Mouse (Mus musculus): ENCODE data around the gene Adamts1. TPM values are rescaled to one million over a fixed set of nuclear protein-coding genes. Genes with fewer than 3 reads are reported as not detected.

Adamts1 gene
- polyA plus RNA-seq, 1 experiment from 2014 or later = 4.2 TPM

DNA sequence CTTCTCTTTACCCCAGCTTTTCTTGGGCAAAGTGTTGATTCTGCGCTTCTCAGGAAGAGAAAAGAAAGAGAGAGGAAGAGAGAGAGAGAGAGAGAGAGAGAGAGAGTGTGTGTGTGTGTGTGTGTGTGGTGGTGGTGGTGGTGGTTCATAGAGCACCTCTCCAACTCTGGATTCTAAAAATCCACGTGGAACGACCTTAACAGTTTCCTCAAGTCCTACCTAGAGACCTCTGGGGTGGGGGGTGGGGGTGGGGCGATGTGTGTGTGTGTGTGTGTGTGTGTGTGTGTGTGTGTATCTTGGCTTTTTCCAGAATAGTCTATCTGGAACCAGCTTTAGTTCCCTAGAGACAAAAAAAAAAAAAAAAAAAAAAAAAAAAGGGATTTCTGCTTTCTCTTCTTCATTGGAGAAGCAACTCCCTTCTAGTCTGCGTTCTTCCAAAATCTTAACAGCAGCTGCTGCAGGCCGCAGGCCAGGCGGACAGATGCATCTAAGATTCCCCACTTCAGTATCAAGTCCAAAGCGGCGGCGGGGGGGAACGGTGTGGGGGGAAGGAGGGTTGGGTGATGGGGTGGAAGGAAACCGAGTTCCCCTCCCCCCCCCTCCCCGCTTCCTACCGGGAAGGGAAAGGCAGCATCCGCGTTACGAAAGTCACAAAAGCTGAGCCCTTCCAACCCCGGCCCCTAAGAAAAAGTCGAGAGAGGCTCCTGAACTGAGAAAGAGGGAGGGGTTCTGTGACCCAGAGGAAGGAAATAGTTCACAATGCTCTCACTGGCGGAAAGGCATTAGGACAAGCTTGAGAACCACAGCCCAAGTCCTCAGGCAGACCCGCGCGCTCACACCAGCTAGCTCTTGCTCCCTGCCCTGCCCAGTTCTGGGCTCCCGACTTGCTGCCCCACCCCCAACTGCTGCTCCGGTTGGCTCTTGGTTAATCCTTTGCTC, 969 bp upstream of the Adamts1 start:
- Histone ChIP-seq H3K27me3 (ENCODE audit: control insufficient read depth, insufficient read depth, low read length) (peaks cover 13% of the 10 kb centered on the region), H3K27ac (replicated peaks; ENCODE audit: low read depth, low read length) (peak overlapping the region; percentile 57; the same call in 1 of the 2 replicates), H3K4me3 (replicated peaks; ENCODE audit: low read depth, low read length) (peak overlapping the region; percentile 48), H3K9me3 (ENCODE audit: control insufficient read depth, low read length) (no peaks in the 10 kb centered on the region), H3K9ac (replicated peaks; ENCODE audit: low read length) (peak overlapping the region; percentile 20), H3K36me3 (ENCODE audit: control insufficient read depth, insufficient read depth, low read length) (no peaks in the 10 kb centered on the region), H3K4me2 (ENCODE audit: low read length) (peak overlapping the region; percentile 100), H3K4me1 (ENCODE audit: control insufficient read depth, insufficient read depth, low read length) (peaks cover 6% of the 10 kb centered on the region; the same call in 1 of the 2 replicates)
- ATAC-seq (ENCODE audit: low FRiP score, low TSS enrichment) (no peak), DNase-seq (peak; percentile 57)
- 1% methylated on average over 25 of the region's 25 CpGs for WGBS

DNA sequence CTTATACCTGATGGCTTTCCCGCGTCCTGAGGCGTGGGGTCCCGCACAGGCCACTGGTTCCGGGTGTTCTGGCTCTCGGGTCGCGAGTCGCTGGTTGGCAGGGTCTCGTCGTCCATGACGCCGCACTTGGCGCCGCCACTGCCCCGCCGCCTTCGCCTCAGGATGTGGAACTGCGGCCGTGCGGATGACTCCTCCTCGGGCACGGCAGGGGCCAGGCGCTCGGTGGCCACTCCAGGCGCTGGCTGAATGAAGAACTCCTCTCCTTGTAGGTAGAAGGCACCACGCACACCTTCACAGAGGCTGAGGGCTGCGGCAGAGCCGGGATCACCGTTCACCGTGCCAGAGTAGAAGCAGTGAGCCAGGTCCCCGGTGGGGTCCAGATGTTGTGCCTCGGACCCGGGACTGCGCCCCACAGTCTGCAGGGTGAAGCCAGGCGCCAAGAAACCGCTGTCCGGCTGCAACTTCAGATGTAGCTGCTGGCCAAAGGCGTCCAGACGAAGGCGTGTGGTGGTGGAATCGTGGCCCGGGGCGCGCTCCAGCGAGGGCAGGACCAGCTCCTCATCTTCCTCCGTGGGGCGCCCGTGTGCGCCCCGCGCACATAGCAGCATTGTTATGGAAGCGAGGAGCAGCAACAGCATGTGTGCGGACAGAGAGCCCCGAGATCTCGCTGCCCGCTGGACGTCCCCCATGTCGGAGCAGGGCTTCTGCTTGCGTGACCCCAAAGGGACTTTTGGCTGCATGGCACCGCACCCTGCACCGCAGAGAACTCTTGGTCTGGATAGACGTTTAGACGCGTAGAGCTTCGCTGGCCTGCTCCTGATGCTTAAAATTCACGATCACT, 722 bp downstream of the Adamts1 start:
- peaks cover 13% of the 10 kb centered on the region for H3K27me3 ChIP-seq (ENCODE audit: control insufficient read depth, insufficient read depth, low read length)
- no peak overlapping the region for H3K27ac ChIP-seq (replicated peaks; ENCODE audit: low read depth, low read length)
- ATAC-seq (ENCODE audit: low FRiP score, low TSS enrichment) (peak; percentile 21; the same call in 1 of the 2 replicates), DNase-seq (peak; percentile 65)
- peaks cover 6% of the 10 kb centered on the region; the same call in 1 of the 2 replicates for H3K4me1 ChIP-seq (ENCODE audit: control insufficient read depth, insufficient read depth, low read length)
- peak overlapping the region; percentile 45 for H3K9ac ChIP-seq (replicated peaks; ENCODE audit: low read length)
- under 1% methylated on average over 67 of the region's 67 CpGs for WGBS
- H3K36me3 ChIP-seq (ENCODE audit: control insufficient read depth, insufficient read depth, low read length) = no peaks in the 10 kb centered on the region
- H3K4me2 ChIP-seq (ENCODE audit: low read length) = peak overlapping the region; percentile 100
- no peaks in the 10 kb centered on the region for H3K9me3 ChIP-seq (ENCODE audit: control insufficient read depth, low read length)
- H3K4me3 ChIP-seq (replicated peaks; ENCODE audit: low read depth, low read length) = peak overlapping the region; percentile 48

DNA sequence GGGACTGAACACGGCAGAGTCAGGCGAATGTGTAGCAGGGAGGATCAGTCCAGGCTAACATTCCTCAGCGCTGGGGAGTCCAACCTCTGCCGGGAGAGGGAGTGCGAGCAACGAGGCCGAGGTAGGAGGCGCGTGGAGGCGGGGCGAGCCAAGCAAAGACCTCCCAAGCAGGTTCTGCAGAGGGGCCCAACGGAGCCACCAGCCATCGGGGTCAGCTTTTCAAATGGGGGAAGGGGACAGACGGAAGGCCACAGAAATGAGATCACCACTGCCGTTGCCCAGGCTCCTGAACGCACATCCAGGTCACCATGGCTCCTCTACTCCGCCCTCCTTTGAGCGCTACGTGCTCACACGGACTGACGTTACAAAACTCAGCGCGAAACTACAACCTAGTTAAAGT, 1.7 kb downstream of the Adamts1 start:
- 0% methylated on average over 23 of the region's 23 CpGs for WGBS
- peaks cover 6% of the 10 kb centered on the region; the same call in 1 of the 2 replicates for H3K4me1 ChIP-seq (ENCODE audit: control insufficient read depth, insufficient read depth, low read length)
- peak overlapping the region; percentile 100 for H3K4me2 ChIP-seq (ENCODE audit: low read length)
- ATAC-seq (ENCODE audit: low FRiP score, low TSS enrichment) = peak; percentile 73
- H3K4me3 ChIP-seq (replicated peaks; ENCODE audit: low read depth, low read length) = peak overlapping the region; percentile 48
- peak overlapping the region; percentile 41; the same call in 1 of the 2 replicates for H3K27ac ChIP-seq (replicated peaks; ENCODE audit: low read depth, low read length)
- H3K27me3 ChIP-seq (ENCODE audit: control insufficient read depth, insufficient read depth, low read length) = peaks cover 13% of the 10 kb centered on the region
- H3K36me3 ChIP-seq (ENCODE audit: control insufficient read depth, insufficient read depth, low read length) = no peaks in the 10 kb centered on the region
- peak; percentile 84 for DNase-seq
- H3K9me3 ChIP-seq (ENCODE audit: control insufficient read depth, low read length) = no peaks in the 10 kb centered on the region
- H3K9ac ChIP-seq (replicated peaks; ENCODE audit: low read length) = peak overlapping the region; percentile 45

DNA sequence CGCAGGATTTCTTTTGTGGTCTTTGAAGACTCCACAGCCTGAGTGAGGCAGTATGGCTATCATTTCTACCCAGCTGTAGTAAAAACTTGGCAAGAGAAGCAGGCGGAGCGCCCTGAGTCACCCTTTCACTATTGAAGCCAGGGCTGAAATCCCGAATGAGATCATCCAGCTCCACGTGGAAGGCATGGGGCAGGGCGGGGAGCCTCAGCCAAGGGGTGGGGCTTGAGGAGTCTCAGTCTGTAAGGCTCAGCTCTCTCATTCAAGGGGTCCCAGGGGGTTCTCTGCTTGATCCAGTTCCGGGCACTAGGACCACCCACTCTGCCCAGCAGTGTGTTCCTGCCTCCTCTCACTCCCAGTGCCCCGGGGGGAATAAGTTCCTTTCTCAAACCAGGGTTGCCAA, 2.2 kb downstream of the Adamts1 start:
- Histone ChIP-seq H3K27me3 (ENCODE audit: control insufficient read depth, insufficient read depth, low read length) (peaks cover 13% of the 10 kb centered on the region), H3K4me3 (replicated peaks; ENCODE audit: low read depth, low read length) (peak overlapping the region; percentile 48), H3K4me1 (ENCODE audit: control insufficient read depth, insufficient read depth, low read length) (peaks cover 6% of the 10 kb centered on the region; the same call in 1 of the 2 replicates), H3K36me3 (ENCODE audit: control insufficient read depth, insufficient read depth, low read length) (no peaks in the 10 kb centered on the region), H3K27ac (replicated peaks; ENCODE audit: low read depth, low read length) (no peak overlapping the region), H3K9ac (replicated peaks; ENCODE audit: low read length) (peak overlapping the region; percentile 45), H3K9me3 (ENCODE audit: control insufficient read depth, low read length) (no peaks in the 10 kb centered on the region), H3K4me2 (ENCODE audit: low read length) (peak overlapping the region; percentile 100)
- DNase-seq (peak; percentile 82), ATAC-seq (ENCODE audit: low FRiP score, low TSS enrichment) (peak; percentile 78)
- WGBS = 2% methylated on average over 8 of the region's 8 CpGs

DNA sequence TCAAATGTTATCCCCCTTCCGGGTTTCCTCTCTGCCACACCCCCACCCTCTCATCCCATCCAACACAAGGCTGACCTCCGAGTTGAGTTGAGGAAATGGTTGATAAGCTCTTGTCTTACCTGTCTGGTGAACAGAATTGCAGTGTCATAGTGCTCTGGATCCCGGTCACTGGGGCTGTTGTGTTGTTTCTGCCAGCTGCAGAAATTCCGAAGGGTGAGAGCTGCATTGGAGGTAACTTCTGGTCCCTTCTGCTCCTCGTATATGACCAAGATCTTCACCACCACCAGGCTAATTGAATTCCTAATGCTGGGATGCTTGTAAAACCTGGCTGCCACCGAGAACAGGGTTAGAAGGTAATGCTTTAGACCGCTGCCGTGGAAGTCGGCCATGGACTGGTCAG, 2.9 kb downstream of the Adamts1 start:
- H3K4me1 ChIP-seq (ENCODE audit: control insufficient read depth, insufficient read depth, low read length) = peaks cover 6% of the 10 kb centered on the region; the same call in 1 of the 2 replicates
- H3K27ac ChIP-seq (replicated peaks; ENCODE audit: low read depth, low read length) = no peak overlapping the region
- no peak overlapping the region for H3K4me3 ChIP-seq (replicated peaks; ENCODE audit: low read depth, low read length)
- DNase-seq (no peak), ATAC-seq (ENCODE audit: low FRiP score, low TSS enrichment) (no peak)
- no peak overlapping the region for H3K9ac ChIP-seq (replicated peaks; ENCODE audit: low read length)
- 81% methylated on average over 9 of the region's 9 CpGs for WGBS
- H3K27me3 ChIP-seq (ENCODE audit: control insufficient read depth, insufficient read depth, low read length) = peaks cover 11% of the 10 kb centered on the region
- H3K4me2 ChIP-seq (ENCODE audit: low read length) = peak overlapping the region; percentile 100; the same call in 1 of the 2 replicates
- H3K9me3 ChIP-seq (ENCODE audit: control insufficient read depth, low read length) = no peaks in the 10 kb centered on the region
- H3K36me3 ChIP-seq (ENCODE audit: control insufficient read depth, insufficient read depth, low read length) = no peaks in the 10 kb centered on the region

DNA sequence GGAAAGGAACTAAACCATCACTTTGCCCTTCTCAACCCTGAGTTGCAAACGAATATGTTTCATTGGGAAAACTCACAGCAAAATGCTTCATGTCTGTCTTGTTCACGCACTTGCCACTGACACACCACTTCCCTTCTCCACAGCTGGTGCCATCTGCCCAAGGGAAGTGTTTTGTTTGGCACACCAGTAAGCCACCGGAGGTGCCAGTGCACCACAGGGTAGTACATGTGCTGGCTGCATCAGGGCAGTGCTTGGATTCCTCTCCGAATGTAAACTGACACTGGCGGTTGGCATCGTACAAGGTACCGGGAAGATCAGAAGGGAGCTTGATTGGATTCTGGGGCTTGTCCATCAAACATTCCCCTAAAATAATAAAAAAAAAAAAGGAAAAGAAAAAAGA, 4.6 kb downstream of the Adamts1 start:
- H3K36me3 ChIP-seq (ENCODE audit: control insufficient read depth, insufficient read depth, low read length) = no peaks in the 10 kb centered on the region
- DNase-seq (no peak), ATAC-seq (ENCODE audit: low FRiP score, low TSS enrichment) (no peak)
- no peaks in the 10 kb centered on the region; the same call in 1 of the 2 replicates for H3K27me3 ChIP-seq (ENCODE audit: control insufficient read depth, insufficient read depth, low read length)
- no peak overlapping the region for H3K9ac ChIP-seq (replicated peaks; ENCODE audit: low read length)
- H3K27ac ChIP-seq (replicated peaks; ENCODE audit: low read depth, low read length) = no peak overlapping the region
- 97% methylated on average over 7 of the region's 7 CpGs for WGBS
- H3K4me3 ChIP-seq (replicated peaks; ENCODE audit: low read depth, low read length) = no peak overlapping the region
- no peaks in the 10 kb centered on the region for H3K9me3 ChIP-seq (ENCODE audit: control insufficient read depth, low read length)
- H3K4me2 ChIP-seq (ENCODE audit: low read length) = no peak overlapping the region
- H3K4me1 ChIP-seq (ENCODE audit: control insufficient read depth, insufficient read depth, low read length) = peaks cover 6% of the 10 kb centered on the region; the same call in 1 of the 2 replicates

DNA sequence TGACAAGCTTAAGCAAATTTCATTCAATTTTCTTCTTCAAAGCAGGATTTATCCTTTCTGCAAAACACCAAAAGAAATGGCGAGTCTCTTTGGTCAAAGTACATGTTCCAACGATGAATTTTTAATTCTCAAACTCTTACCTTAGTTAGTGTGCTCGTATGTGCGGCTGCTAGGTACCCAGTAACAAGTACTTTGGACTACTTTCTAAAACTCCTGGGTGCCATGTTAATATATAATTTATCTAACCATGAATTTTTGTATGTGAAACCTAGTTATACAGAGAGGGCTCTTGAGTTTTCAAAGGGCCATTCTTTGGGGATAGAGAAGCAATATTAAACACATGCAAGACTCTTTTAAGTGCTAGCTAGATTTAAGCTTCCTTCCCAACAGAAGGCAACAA, 5.8 kb downstream of the Adamts1 start:
- DNase-seq (no peak), ATAC-seq (ENCODE audit: low FRiP score, low TSS enrichment) (no peak)
- H3K27me3 ChIP-seq (ENCODE audit: control insufficient read depth, insufficient read depth, low read length) = no peaks in the 10 kb centered on the region; the same call in 1 of the 2 replicates
- H3K9me3 ChIP-seq (ENCODE audit: control insufficient read depth, low read length) = no peaks in the 10 kb centered on the region
- H3K9ac ChIP-seq (replicated peaks; ENCODE audit: low read length) = no peak overlapping the region
- H3K4me2 ChIP-seq (ENCODE audit: low read length) = no peak overlapping the region
- peaks cover 6% of the 10 kb centered on the region; the same call in 1 of the 2 replicates for H3K4me1 ChIP-seq (ENCODE audit: control insufficient read depth, insufficient read depth, low read length)
- no peak overlapping the region for H3K27ac ChIP-seq (replicated peaks; ENCODE audit: low read depth, low read length)
- H3K36me3 ChIP-seq (ENCODE audit: control insufficient read depth, insufficient read depth, low read length) = no peaks in the 10 kb centered on the region
- 96% methylated on average over 4 of the region's 4 CpGs for WGBS
- no peak overlapping the region for H3K4me3 ChIP-seq (replicated peaks; ENCODE audit: low read depth, low read length)

DNA sequence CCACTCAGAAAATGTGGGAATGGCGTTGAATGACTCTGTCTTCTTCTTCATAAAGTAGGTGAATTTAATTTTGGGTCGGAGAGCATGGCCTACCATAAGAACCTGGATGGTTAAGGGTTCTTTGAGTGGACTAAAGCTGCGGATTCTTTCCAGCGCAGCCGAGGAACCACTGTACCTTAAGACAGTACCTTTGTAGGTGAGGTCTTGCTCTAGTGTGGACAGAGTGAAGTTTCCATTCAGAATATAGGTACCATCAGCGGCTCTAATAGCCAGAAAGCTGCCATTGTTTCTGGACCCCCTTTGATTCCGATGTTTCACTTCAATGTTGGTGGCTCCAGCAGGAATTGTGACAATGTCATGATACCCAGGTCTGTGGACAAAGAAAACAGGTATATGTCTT, 7.2 kb downstream of the Adamts1 start:
- ATAC-seq (ENCODE audit: low FRiP score, low TSS enrichment) (no peak), DNase-seq (no peak)
- WGBS = 94% methylated on average over 7 of the region's 7 CpGs
- Histone ChIP-seq H3K9me3 (ENCODE audit: control insufficient read depth, low read length) (no peaks in the 10 kb centered on the region), H3K27ac (replicated peaks; ENCODE audit: low read depth, low read length) (no peak overlapping the region), H3K4me2 (ENCODE audit: low read length) (no peak overlapping the region), H3K36me3 (ENCODE audit: control insufficient read depth, insufficient read depth, low read length) (no peaks in the 10 kb centered on the region), H3K9ac (replicated peaks; ENCODE audit: low read length) (no peak overlapping the region), H3K4me3 (replicated peaks; ENCODE audit: low read depth, low read length) (no peak overlapping the region), H3K4me1 (ENCODE audit: control insufficient read depth, insufficient read depth, low read length) (peaks cover 2% of the 10 kb centered on the region; the same call in 1 of the 2 replicates), H3K27me3 (ENCODE audit: control insufficient read depth, insufficient read depth, low read length) (no peaks in the 10 kb centered on the region)

All from midbrain, embryonic 14.5 days (tissue).